Mouse (Mus musculus) right cerebral cortex, adult 18-20 months (tissue): ENCODE measurements around the gene Speer4f1.
"Not testable (repeated sequence)": the region's sequence is repeated elsewhere in the genome, so short reads cannot be mapped to it uniquely, and the experiment has no call there.

ENCODE experiments used
- DNase-seq: peaks from one replicate; pipeline ENCODE4 v3.0.0; 2022; ENCODE audit warnings: mixed read lengths

Speer4f1 gene

GRCm38 (mm10) chr5:17475798-17476197 lies at the start of gene Speer4f1:
Gene Speer4f1 (plus strand): TSS chr5:17476098.
- not testable (repeated sequence) for DNase-seq

GRCm38 (mm10) chr5:17426930-17427329 lies 49.0 kb upstream of the Speer4f1 start:
- no peak for DNase-seq

- DNase-seq = no peak
Observed at GRCm38 (mm10) chr5:17434721-17435120, 41.2 kb upstream of the Speer4f1 start.

- DNase-seq = no peak
Observed at GRCm38 (mm10) chr5:17436209-17436608, 39.7 kb upstream of the Speer4f1 start.

GRCm38 (mm10) chr5:17439487-17440102 lies 36.3 kb upstream of the Speer4f1 start:
- no peak for DNase-seq

GRCm38 (mm10) chr5:17454059-17454458 lies 21.8 kb upstream of the Speer4f1 start:
- no peak for DNase-seq

GRCm38 (mm10) chr5:17454952-17455586 lies 20.8 kb upstream of the Speer4f1 start:
- no peak for DNase-seq

GRCm38 (mm10) chr5:17456671-17457070 lies 19.2 kb upstream of the Speer4f1 start:
- DNase-seq = no peak

GRCm38 (mm10) chr5:17468120-17468519 lies 7.8 kb upstream of the Speer4f1 start:
- DNase-seq = not testable (repeated sequence)

GRCm38 (mm10) chr5:17476476-17476875 lies 578 bp downstream of the Speer4f1 start:
- no peak for DNase-seq

GRCm38 (mm10) chr5:17489894-17490293 lies 14.0 kb downstream of the Speer4f1 start:
- DNase-seq = no peak

- no peak for DNase-seq
Observed at GRCm38 (mm10) chr5:17495616-17496015, 19.7 kb downstream of the Speer4f1 start.

GRCm38 (mm10) chr5:17496650-17497049 lies 20.8 kb downstream of the Speer4f1 start:
- no peak for DNase-seq

- DNase-seq = no peak
Observed at GRCm38 (mm10) chr5:17499873-17500329, 24.0 kb downstream of the Speer4f1 start.

- no peak for DNase-seq
Observed at GRCm38 (mm10) chr5:17500866-17501265, 25.0 kb downstream of the Speer4f1 start.

GRCm38 (mm10) chr5:17505540-17505939 lies 29.6 kb downstream of the Speer4f1 start:
- DNase-seq = no peak

- no peak for DNase-seq
Observed at GRCm38 (mm10) chr5:17508038-17508437, 32.1 kb downstream of the Speer4f1 start.
